Mouse (Mus musculus) neural tube, embryonic 14.5 days (tissue): Measurements from ENCODE around the gene Ccr8. TPM values are rescaled to one million over a fixed set of nuclear protein-coding genes. Genes with fewer than 3 reads are reported as not detected.
A peak's percentile ranks its signal among the peaks of the same experiment; 100 is the strongest.

ENCODE experiments used
- ATAC-seq: fragments of 200-750 bp; cut with Nextera tagmentation; 2 replicates; pipeline ENCODE4 v1.8.0; 2017; ENCODE audit warnings: low read depth, mild to moderate bottlenecking, moderate TSS enrichment, moderate library complexity
- H3K27ac ChIP-seq: fragments of 300-500 bp; sonication (generic); 2 replicates; pipeline ENCODE4 v1.5.1; 2014; ENCODE audit warnings: low read depth, mild to moderate bottlenecking, control low read depth, low read length, moderate library complexity, mixed read lengths
- H3K27me3 ChIP-seq: fragments of 300-500 bp; sonication (generic); 2 replicates; pipeline ENCODE4 v1.6.1; 2014; ENCODE audit warnings: low read length; ENCODE audit not compliant: control insufficient read depth, insufficient read depth
- H3K36me3 ChIP-seq: fragments of 300-500 bp; sonication (generic); 2 replicates; pipeline ENCODE4 v1.6.1; 2014; ENCODE audit warnings: low read length, mixed read lengths; ENCODE audit not compliant: control insufficient read depth, insufficient read depth
- H3K4me1 ChIP-seq: fragments of 300-500 bp; sonication (generic); 2 replicates; pipeline ENCODE4 v1.6.1; 2014; ENCODE audit warnings: low read length; ENCODE audit not compliant: control insufficient read depth, insufficient read depth
- H3K4me2 ChIP-seq: fragments of 300-500 bp; sonication (generic); 2 replicates; pipeline ENCODE4 v1.6.1; 2014; ENCODE audit warnings: mild to moderate bottlenecking, low read depth, low read length, control low read depth
- H3K4me3 ChIP-seq: fragments of 300-500 bp; sonication (generic); 2 replicates; pipeline ENCODE4 v1.5.1; 2014; ENCODE audit warnings: low read depth, low read length, control low read depth, mixed read lengths
- H3K9ac ChIP-seq: fragments of 300-500 bp; sonication (generic); replicated peaks from 2 replicates; pipeline ENCODE4 v1.6.1; 2014; ENCODE audit warnings: low read depth, mild to moderate bottlenecking, control low read depth, low read length, mixed read lengths
- H3K9me3 ChIP-seq: fragments of 300-500 bp; sonication (generic); 2 replicates; pipeline ENCODE4 v1.6.1; 2016; ENCODE audit warnings: low read length; ENCODE audit not compliant: control insufficient read depth
- WGBS: fragments of 180-500 bp; shearing (Covaris S2); extraction: QIAGEN DNeasy Blood & Tissue Kit; methylation state at CpG from one replicate; pipeline ENCODE4 v1.1.7; 2014; 5-methylcytosine and 5-hydroxymethylcytosine counted together
- polyA plus RNA-seq: library from polyadenylated mRNA; unstranded; fragments of >200 nt; fragmentation: Nextera tagmentation; extraction: Ambion mirVana; gene quantifications from 2 replicates; pipeline ENCODE4 v1.2.1, GENCODE M21; 2014

Gene Ccr8
- polyA plus RNA-seq, 1 experiment from 2014 or later = not detected

DNA sequence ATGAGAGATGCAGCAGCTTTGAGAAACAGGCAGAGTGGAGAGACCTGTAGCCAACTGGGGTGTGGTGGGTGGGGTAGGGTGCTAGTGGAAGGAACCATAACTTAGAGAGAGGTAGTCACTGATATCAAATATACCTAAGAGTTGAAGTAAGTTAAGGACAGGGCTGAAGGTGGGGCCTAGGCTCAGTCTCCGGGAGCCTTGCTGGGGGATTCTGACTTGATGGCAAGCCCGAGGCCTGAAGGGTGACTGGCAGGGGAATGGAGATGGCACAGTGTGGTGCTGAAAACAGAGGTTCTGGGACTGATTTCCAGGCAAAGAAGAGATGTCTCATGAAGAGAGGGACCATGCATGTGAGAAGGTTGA is 22.9 kb downstream of the Ccr8 start:
- no peak for ATAC-seq
- Histone ChIP-seq H3K4me3 (no peak overlapping the region), H3K36me3 (peaks cover 9% of the 10 kb centered on the region), H3K4me1 (peaks cover 6% of the 10 kb centered on the region), H3K27ac (no peak overlapping the region), H3K9ac (no peak overlapping the region), H3K9me3 (no peaks in the 10 kb centered on the region), H3K4me2 (no peak overlapping the region), H3K27me3 (no peaks in the 10 kb centered on the region)
- 91% methylated on average over 2 of the region's 2 CpGs for WGBS

DNA sequence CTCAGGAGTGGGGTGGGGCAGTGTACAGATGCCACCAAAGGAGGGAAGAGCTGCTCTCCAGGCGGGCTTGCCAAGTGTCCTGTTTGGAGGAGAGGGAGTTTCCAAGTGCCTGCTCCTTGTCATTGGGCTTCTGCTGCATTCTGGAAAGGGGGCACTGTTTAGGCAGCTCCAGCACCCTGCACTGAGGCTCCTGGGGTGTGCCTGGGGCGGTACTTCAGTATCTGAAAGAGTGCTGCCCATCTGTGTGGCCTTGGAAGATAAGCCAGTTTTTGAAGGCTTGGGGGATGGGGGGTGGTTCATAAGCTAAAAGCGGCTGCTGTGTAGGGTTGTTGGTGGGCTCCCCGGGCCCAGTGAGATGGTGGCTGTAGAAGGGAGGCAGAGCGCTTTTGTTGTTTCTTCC is 23.7 kb downstream of the Ccr8 start:
- Histone ChIP-seq H3K36me3 (peaks cover 17% of the 10 kb centered on the region), H3K9ac (no peak overlapping the region), H3K4me1 (peaks cover 6% of the 10 kb centered on the region), H3K4me2 (no peak overlapping the region), H3K4me3 (no peak overlapping the region), H3K9me3 (no peaks in the 10 kb centered on the region), H3K27me3 (no peaks in the 10 kb centered on the region), H3K27ac (no peak overlapping the region)
- no peak for ATAC-seq
- 80% methylated on average over 5 of the region's 5 CpGs for WGBS

DNA sequence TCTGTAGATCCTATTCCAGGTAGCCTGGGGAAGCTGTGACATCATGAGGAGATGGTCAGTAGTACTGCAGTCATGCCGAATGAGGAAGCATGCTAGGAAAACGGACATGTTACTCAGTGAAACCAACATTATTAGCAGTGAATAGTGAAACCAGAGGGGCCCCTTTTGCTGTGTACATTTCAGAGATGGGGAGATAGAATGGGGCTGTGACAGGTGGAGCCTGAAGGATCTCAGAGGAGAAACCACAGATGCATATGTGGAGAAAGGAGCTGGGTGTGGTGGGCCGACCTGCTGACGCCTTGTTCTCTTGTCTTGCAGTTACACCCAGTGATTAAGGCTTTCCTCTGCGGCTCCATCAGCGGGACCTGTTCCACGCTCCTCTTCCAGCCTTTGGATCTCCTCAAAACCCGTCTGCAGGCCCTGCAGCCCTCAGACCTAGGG is 24.3 kb downstream of the Ccr8 start:
- Histone ChIP-seq H3K4me3 (no peak overlapping the region), H3K27me3 (no peaks in the 10 kb centered on the region), H3K36me3 (peaks cover 22% of the 10 kb centered on the region), H3K9ac (no peak overlapping the region), H3K27ac (no peak overlapping the region), H3K4me1 (peaks cover 2% of the 10 kb centered on the region), H3K4me2 (no peak overlapping the region), H3K9me3 (no peaks in the 10 kb centered on the region)
- ATAC-seq = no peak
- 90% methylated on average over 8 of the region's 8 CpGs for WGBS

DNA sequence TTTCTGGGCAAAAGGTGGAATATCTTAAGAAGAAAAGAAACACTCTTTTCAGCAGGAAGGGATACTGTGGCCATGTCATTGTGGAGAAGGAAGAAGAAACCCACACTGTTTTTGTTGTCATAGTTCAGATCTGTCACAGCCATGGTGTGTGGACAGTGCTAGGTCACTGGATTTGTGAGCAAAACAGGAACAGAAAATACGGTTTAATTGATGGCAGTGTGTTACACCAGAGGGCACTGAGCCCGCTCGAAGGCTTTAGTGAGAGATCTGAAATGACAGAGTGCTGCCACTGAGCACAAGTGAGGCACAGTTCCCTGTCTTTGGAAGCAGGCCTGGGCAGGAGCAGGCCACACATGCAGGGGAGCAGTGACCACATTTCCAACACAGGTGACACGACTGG is 26.3 kb downstream of the Ccr8 start:
- no peaks in the 10 kb centered on the region for H3K9me3 ChIP-seq
- no peak overlapping the region for H3K9ac ChIP-seq
- H3K4me3 ChIP-seq = no peak overlapping the region
- peaks cover 30% of the 10 kb centered on the region for H3K36me3 ChIP-seq
- H3K4me1 ChIP-seq = no peaks in the 10 kb centered on the region
- WGBS = 89% methylated on average over 4 of the region's 4 CpGs
- H3K27me3 ChIP-seq = no peaks in the 10 kb centered on the region
- no peak overlapping the region for H3K27ac ChIP-seq
- ATAC-seq = no peak
- no peak overlapping the region for H3K4me2 ChIP-seq

DNA sequence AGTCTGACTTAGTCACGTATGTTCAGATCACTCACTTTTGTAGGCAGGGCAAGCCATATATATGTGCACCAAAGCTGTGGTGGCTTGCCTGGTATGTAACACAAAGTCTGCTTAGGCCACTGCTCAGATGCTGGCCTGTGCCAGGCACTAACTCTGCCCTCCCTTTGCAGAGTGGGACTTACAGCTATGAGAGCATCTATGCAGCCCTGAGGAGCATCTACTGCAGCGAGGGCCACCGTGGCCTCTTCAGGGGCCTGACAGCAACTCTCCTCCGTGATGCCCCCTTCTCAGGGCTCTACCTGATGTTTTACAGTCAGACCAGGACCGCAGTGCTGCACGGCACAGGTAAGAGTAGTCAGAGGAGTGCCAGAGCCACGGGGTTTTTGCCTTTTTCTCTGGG is 28.6 kb downstream of the Ccr8 start:
- Histone ChIP-seq H3K27ac (no peak overlapping the region), H3K4me1 (no peaks in the 10 kb centered on the region), H3K4me3 (no peak overlapping the region), H3K9me3 (no peaks in the 10 kb centered on the region), H3K4me2 (no peak overlapping the region), H3K27me3 (no peaks in the 10 kb centered on the region), H3K9ac (no peak overlapping the region), H3K36me3 (peaks cover 39% of the 10 kb centered on the region)
- WGBS = 93% methylated on average over 7 of the region's 7 CpGs
- no peak for ATAC-seq

DNA sequence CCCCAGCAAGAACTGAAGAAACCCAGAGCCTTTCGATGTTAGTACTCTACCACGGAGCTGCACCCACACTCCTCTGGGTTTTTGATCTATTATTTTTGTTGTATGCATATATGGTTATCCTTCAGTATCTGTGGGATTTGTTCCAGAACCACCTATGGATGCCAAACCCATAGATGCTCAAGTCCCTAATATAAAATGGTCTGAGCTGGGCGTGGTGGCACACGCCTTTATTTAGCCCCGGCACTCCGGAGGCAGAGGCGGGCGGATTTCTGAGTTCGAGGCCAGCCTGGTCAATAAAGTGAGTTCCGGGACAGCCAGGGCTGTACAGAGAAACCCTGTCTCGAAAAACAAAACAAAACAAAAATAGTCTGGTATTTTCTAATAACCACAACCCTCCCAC is 35.0 kb downstream of the Ccr8 start:
- Histone ChIP-seq H3K36me3 (peaks cover 39% of the 10 kb centered on the region), H3K9ac (peak overlapping the region; percentile 80; the same call in 1 of the 2 replicates), H3K9me3 (no peaks in the 10 kb centered on the region), H3K4me2 (peak overlapping the region; percentile 69), H3K4me3 (peak overlapping the region; percentile 78), H3K27me3 (no peaks in the 10 kb centered on the region), H3K27ac (peak overlapping the region; percentile 66; the same call in 1 of the 2 replicates), H3K4me1 (peaks cover 10% of the 10 kb centered on the region)
- peak; percentile 24; the same call in 1 of the 2 replicates for ATAC-seq
- 61% methylated on average over 11 of the region's 11 CpGs for WGBS

DNA sequence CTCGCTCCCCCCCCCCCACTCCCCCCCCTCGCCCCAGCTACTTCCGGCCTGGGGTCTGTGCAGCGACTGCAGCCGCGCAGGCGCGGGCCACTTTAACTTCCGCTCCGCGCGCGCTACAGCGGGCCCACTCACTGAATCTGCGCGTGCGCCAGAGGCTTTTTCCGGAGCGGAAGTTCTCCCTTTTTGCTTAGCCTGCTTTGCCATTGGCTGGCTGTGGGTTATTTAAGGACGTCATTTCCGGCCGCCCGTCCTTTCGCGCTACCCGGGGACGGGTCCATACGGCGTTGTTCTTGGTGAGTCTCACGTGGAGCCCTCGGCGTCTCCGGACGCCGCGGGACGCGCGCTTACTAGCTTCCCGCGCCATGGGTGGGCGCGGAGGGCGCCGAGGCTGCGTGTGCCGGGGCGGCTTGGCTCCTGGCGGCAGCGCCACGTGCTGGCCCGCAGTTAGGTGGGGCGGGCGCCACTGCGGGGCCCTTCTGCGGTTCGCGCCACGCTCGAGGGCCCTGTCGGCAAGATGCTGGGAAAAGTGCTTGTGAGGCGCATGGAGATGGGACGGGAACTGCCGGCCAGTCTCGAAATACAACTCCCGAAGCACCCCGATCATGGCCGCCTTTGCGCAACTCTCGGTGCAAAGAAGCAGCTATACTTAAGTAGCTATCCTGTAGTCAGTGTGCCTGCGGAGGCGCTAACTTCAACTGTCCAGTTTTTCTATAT is 35.8 kb downstream of the Ccr8 start, which contains the start of gene Rpsa:
TSS of gene Rpsa (plus strand) at position 152 of the 714 bp plus-strand sequence.
- Histone ChIP-seq H3K9ac (peak within 1 kb of the TSS; percentile 80), H3K36me3 (peaks cover 42% of the 10 kb centered on the region), H3K4me2 (peak within 1 kb of the TSS; percentile 81), H3K27me3 (no peaks in the 10 kb centered on the region), H3K27ac (peak within 1 kb of the TSS; percentile 78), H3K4me3 (peak within 1 kb of the TSS; percentile 78), H3K9me3 (no peaks in the 10 kb centered on the region), H3K4me1 (peaks cover 10% of the 10 kb centered on the region)
- ATAC-seq = peak; percentile 97
- WGBS = under 1% methylated on average over 62 of the region's 72 CpGs

DNA sequence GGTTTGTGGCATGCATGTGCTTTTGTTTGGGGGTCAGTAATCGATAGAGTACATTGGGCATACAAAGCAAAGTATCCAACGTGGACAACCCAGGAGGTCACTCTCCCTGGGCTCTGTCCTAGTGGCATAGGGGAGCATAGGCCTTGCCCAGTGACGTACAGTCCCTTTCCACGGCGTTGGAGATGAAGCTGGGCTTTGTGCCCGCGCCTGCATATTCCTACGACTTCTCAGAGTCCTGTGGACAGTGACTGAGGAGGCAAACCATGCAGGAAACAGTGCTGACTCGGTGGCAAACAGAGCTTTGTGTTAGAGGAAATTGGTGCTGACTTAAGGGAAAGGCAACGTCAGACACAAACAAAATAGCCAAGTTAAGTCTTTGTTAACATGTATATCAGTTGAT is 37.4 kb downstream of the Ccr8 start:
- Histone ChIP-seq H3K36me3 (peaks cover 38% of the 10 kb centered on the region), H3K9me3 (no peaks in the 10 kb centered on the region), H3K9ac (no peak overlapping the region; the same call in 1 of the 2 replicates), H3K4me2 (peak overlapping the region; percentile 81; the same call in 1 of the 2 replicates), H3K27me3 (no peaks in the 10 kb centered on the region), H3K27ac (no peak overlapping the region), H3K4me3 (no peak overlapping the region), H3K4me1 (peaks cover 10% of the 10 kb centered on the region)
- WGBS = 71% methylated on average over 10 of the region's 10 CpGs
- no peak for ATAC-seq

DNA sequence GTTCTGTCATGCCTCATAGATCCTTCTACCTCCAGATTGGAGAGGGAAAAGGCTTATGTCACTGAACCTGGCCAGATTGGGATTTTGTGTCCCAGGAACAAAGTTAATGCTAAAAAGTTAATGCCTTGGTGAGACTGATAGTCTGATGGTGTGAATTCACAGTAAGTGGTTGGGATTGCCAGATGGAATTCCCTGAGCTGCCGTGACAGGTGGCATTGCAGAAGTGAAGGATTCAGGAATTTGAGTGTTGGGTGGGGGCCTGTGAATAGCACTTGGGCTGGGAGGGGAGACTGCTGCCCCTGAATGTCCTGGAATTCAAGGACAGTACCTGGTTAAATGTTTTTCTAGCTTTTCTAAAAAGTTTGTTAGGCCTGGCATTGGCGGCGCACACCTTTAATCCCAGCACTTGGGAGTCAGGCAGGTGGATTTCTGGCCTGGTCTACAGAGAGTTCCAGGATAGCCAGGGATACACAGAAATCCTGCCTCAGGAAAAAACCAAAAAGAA is 39.9 kb downstream of the Ccr8 start:
- Histone ChIP-seq H3K4me1 (peaks cover 10% of the 10 kb centered on the region), H3K4me3 (no peak overlapping the region), H3K9ac (no peak overlapping the region), H3K36me3 (peaks cover 38% of the 10 kb centered on the region), H3K4me2 (no peak overlapping the region), H3K27ac (no peak overlapping the region), H3K27me3 (no peaks in the 10 kb centered on the region), H3K9me3 (no peaks in the 10 kb centered on the region)
- 92% methylated on average over 3 of the region's 3 CpGs for WGBS
- ATAC-seq = no peak
